Mouse (Mus musculus) testis, adult 2 months (tissue): ENCODE data around the gene Wnk1.

Experiments
- CTCF ChIP-seq: fragments of 200-500 bp; IDR thresholded peaks from 2 replicates; pipeline ENCODE4 v1.5.1; 2012; ENCODE audit warnings: low read depth, mild to moderate bottlenecking, inconsistent platforms, low read length, moderate library complexity; ENCODE audit not compliant: control insufficient read depth, insufficient read depth, insufficient replicate concordance
- POLR2A ChIP-seq: fragments of 200-500 bp; IDR thresholded peaks from 2 replicates; pipeline ENCODE4 v1.6.1; 2012; ENCODE audit warnings: low read depth, mild to moderate bottlenecking, inconsistent platforms, low read length, moderate library complexity; ENCODE audit not compliant: control insufficient read depth

- TF ChIP-seq POLR2A (no peak), CTCF (no peak)
Observed at GRCm38 (mm10) chr6:119924235-119925005, 114.1 kb downstream of the Wnk1 start.
